Mouse (Mus musculus) cerebellum, adult 11-12 months (tissue): ENCODE results near the gene Mlf1.
A peak's percentile ranks its signal among the peaks of the same experiment; 100 is the strongest.

ENCODE experiments used
- DNase-seq: peaks from one replicate; pipeline ENCODE4 v3.0.0; 2022

Gene Mlf1

DNA sequence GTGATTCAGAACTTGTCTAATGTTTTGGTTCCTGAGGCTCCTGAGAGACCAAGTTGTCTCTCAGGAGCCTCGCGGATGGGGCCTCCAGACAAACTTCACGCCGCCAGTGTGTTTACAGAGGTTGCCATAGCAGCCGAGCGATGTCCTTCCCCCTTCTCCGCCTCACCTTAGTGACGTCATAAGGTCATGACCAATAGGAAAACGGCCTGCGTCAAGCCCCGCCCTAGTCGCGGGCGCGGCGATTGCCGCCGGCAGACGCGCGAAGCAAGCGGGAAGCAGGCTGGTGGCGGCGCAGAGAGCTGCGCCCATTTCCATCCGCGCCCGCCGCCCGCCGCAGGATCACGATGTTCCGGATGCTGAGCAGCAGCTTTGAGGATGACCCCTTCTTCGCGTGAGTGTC, at the start of gene Mlf1:
Gene Mlf1 (plus strand): TSS at position 226 of the 400 bp plus-strand sequence.
- peak; percentile 81 for DNase-seq

DNA sequence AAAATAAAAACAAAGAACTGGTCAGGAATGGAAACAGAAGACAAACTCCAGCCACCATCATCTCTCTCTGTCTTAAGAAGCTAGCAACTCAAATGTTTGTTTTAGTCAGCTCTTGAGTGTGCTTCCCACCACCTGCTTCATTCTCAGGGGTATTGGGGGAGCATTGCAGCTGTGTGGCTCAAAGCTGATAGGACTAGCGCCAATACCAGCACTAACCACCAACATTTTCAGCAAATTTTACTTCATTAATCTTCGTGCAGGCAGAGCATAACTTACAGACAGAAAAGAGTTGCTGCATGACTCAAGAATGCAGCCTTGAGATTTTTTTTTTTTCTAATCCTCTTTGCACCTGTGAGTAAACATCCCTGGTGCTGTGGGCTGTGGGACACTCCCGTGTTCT, 34.3 kb upstream of the Mlf1 start:
- no peak for DNase-seq

GRCm38 (mm10) chr3:67340921-67341320, 33.0 kb upstream of the Mlf1 start:
- DNase-seq: no peak

GRCm38 (mm10) chr3:67343004-67343662, 30.8 kb upstream of the Mlf1 start:
- DNase-seq: no peak

DNA sequence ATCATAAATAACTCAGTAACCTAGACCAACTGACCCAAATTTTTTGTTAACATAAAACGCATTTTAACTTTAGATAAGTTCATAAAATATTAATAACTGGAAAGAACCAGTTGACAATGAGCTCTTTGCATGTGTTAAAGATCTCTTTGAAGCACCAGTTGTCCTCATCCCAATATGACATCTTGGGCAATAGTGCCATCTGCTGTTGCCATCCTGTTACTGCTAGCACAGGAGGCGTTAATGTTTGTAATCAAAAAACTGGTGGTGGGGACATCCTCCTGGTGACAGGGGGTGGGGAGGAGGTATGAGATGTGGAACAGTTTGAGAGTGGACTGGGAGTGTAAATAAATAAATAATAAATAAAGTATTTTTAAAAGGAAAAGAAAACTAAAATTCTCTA, 29.3 kb upstream of the Mlf1 start:
- DNase-seq: no peak

DNA sequence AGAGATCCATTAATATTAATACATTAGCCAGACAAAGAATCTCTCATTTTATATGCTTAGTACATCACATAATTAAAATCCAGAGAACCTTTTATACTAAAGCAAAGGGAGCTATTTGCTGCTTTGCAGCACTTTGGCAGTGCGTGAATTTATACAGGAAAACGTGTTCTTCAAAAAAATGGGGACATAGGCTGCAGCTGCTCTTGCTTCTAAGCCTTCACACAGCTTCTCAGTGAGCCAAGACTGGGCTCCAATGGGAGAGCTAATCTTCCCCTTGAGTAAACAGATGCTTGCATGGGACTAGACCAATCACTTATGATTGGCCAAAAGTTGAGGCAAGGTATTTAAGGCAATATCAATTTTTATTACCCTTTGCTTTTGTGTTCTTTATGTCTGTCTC, 27.2 kb upstream of the Mlf1 start:
- DNase-seq: no peak

DNA sequence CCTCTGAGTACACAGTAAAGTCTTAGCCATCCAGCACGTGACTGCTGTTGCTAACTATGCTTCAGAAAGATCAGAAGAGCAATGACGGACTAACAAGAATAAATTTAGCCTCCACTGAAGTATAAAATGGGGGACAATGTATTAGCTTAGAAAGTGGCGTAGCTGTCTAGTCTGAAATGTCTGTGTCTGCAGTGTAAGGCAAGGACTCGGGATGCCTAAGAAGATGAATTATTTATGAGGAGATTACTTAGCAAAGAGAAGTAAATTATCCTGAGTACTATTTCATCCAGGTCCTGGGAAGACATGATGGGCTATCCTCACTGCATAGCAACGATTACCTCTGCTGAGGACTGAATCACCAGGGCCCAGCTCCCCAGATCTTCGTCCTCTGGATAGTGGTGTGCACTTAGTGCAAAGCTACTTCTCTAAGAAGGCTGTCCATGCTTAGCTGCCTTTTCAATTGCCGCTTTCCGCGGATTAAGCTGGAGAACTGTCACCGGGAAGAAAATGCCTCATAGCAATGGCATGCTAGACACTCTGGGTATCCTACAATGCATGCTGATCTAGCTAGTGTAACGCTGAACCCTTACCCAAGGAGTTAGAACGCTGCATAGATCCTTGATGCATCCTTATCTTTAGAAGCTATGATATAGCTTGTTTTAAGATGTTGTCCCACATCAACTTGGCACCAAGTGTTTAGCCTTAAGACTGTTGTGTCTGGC, 22.3 kb upstream of the Mlf1 start:
- no peak for DNase-seq

DNA sequence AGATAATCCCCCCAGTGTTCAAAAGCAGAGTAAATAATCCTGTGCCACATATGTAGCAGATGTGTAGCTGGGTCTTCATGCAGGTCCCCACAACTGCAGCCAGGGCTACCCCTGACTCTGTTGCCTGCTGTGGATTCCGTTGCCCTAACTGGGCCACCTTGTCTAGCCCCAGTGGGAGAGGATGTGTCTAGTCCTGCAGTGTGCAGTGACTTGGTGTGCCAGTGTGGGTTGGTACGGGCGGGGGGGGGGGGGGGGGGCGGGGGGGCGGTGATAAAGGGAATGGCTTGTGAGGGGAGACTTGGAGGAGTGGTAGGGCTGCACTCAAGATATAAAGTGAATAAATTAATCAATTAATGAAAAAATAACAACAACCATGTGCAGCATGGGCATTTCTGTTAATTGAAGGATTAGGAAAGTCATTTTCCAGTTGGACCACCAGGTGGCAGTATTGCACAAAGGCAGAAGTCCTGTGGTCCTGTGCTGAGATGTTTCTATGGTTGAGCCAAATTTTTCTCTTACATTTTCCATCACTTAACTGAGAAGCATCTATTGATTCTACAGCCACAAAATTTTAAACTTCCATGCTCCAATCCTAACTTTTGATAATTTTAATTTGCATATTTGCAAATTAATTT, 21.7 kb upstream of the Mlf1 start:
- no peak for DNase-seq

DNA sequence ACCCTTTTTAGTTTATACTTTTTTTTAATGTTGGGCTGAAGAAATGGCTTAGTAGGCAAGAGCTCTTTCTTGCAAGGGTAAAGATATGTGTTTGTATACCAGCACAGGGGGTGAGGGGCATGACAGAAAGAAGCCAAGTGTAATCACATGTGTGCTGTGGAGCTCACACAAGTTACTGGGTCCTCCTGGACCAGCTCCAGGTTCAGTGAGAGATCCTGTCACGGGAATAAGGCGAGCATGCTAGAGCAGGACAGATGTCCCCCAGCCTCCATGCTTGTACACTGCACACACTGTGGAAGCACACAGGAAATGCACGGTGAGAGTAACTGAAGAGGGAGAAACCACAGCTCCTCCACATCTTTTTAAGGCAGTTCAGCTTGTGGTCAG, 21.1 kb upstream of the Mlf1 start:
- no peak for DNase-seq

- no peak for DNase-seq
These were observed 15.5 kb upstream of the Mlf1 start for GRCm38 (mm10) chr3:67358376-67358775.

GRCm38 (mm10) chr3:67366087-67366892, 7.6 kb upstream of the Mlf1 start:
- DNase-seq: no peak

DNA sequence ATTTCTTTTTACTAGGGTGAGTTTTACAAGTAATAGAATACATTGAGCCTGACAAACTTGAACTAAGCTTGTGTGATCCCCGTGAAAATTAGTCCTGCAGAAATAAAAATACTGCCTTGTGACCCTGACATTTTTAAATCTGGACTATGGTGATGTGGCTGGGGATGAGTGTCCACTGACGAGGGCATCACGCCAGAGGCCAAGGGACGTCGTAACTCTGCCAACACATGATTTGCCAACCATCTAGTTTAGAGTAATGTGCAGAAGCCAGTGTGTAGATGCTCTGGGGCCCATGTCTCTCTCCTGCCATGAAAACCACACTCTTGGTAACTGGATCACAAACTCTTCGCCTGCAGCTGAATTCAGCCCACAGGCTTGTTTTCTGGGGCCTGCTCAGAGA, 6.4 kb upstream of the Mlf1 start:
- DNase-seq: no peak

DNA sequence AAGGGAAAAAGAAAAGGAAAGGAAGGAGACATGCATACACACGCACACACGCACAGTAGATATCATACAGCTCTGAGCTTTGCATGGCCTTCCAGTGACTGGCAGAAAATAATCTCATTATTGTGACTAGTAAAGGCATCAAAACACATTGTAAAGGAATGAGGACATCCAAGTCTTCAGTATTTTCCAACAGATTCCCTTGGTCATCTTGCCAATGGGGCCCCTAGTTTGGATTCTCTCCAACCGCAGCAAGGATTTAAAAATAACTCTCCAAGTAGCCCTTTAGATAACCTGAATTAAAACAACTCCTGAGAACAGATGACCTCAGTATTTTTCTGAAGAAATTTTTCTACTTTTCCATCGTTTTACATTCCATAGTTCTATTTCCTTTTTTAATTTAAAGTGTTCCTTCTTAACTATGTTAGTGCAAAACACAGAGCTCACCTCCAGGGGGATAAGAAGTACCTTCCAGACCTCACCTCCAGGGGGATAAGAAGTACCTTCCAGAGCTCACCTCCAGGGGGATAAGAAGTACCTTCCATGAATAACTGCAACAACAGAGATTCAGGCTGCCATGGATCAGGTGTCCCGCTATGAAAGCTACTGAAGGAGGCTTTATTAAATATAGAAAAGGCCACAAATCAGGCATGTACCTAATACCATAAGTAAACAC, 4.4 kb upstream of the Mlf1 start:
- no peak for DNase-seq

GRCm38 (mm10) chr3:67372194-67372593, 1.7 kb upstream of the Mlf1 start:
- DNase-seq: no peak

- DNase-seq: no peak
These were observed 1.1 kb upstream of the Mlf1 start for GRCm38 (mm10) chr3:67372781-67373180.

GRCm38 (mm10) chr3:67374360-67374778, 472 bp downstream of the Mlf1 start:
- DNase-seq: no peak

DNA sequence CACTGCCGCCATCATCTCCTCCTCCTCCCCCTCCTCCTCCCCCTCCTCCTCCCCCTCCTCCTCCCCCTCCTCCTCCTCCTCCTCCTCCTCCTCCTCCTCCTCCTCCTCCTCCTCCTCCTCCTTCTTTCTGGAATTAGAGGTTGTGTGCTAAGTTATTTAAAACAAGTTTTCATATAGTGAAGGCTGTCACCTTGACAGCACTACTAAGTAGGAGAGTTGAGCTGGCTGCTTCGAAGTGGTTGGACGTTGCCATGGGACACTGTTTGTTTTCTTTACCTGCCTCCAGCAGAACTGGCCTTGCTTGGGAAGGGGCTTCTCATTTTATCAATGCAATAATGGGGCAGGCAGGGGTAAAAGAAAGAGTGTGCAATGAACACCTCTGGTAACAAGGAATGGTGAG, 1.2 kb downstream of the Mlf1 start, which contains the start of gene Gm17402:
Gene Gm17402 (minus strand): TSS at position 101 of the 400 bp plus-strand sequence.
- no peak for DNase-seq

DNA sequence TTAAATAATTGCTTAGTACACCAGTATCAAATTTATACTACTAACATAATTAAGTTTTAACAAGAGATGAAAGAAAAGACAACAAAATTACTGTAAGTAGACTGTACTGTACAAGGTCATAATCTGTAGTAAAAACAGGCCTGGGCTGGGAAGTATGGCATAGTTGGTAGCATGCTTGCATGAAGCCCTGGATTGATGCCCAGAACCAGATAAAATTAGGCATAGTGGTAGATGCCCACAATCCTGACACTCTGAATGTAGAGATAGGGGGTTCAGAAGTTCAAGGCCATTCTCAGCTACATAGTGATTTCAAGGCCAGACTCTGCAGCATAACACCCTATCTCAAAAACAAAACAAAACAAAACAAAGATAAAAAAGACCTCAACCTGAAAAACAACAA, 4.3 kb downstream of the Mlf1 start:
- DNase-seq: no peak

DNA sequence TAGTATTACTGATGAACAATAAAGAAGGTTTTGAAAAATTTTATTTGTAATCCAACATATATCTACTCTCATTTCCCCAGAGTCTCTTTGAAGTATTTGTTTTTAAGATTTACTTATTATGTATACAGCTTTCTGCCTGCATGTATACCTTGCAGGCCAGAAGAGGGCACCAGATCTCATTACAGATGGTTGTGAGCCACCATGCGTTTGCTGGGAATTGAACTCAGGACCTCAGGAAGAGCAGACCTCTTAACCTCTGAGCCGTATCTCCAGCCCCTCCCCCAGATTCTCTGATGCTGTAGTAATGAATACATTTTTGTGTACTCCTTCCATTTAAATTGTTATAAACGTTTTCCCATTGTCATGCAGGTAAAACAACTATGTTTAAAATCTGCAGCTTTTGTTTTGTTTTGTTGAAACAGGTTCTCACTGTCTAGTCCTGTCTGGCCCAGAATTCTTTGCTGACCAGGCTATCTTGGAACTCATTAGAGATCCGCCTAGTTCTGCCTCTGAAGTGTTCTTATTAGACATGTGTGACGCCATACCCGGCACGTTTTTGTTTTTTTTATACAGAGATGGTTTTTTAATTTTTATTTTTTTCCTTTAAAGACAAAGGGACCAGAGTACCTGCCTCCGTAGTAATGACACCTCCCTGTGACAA, 55.6 kb downstream of the Mlf1 start:
- no peak for DNase-seq

DNA sequence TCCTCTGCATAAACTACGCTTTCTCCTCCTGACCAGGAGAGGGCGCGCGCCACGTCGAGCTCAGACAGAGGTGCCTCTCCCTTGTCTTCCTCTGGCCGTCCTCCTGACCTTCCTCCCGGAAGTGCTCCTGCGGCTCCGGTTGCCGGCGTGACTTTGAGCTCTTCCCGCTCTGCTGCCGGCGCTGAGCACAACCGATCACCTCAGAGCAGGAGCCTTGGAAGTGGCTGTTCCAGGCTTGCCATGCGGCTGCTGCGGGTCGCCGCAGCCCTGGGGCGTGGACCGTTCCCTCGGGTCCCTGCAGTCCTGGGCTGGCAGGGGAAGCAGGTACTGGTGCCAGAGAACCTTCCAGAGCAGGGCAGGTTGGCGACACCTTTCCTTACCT, 56.1 kb downstream of the Mlf1 start, which contains the start of gene Gfm1:
Gene Gfm1 (plus strand): TSS at position 98 of the 382 bp plus-strand sequence.
- DNase-seq: peak; percentile 90

DNA sequence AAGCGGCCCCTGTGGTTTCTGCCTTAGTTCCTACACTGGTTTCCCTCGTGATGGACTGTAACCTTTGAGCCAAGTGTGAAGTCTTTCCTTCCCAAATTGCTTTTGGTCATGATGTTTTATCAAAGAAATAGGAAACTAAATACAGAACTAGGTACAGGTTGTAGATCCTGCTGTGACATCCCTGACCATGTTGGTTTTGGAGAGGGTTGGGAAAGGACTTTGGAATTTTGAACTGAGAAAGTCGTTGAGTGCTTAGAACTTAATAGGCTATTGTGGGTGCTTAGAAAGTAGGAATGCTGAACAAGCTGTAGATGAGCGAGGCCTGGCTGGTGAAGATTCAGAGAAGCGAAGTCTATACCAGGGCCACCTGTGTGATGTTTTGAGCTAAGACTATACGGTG, 60.1 kb downstream of the Mlf1 start:
- no peak for DNase-seq

GRCm38 (mm10) chr3:67447143-67447542, 73.2 kb downstream of the Mlf1 start:
- DNase-seq: no peak
